Mouse (Mus musculus) forebrain, postnatal 0 days (tissue): Measurements from ENCODE around the gene Rora. TPM values are rescaled to one million over a fixed set of nuclear protein-coding genes. Genes with fewer than 3 reads are reported as not detected.

Experiments
- ATAC-seq: fragments of 200-750 bp; cut with Nextera tagmentation; 2 replicates; pipeline ENCODE4 v1.8.0; 2017; ENCODE audit warnings: mild to moderate bottlenecking, moderate library complexity
- DNase-seq: peaks from one replicate; pipeline ENCODE4 v3.0.0-alpha.2; 2015
- H3K27ac ChIP-seq: fragments of 300-500 bp; sonication (generic); 2 replicates; pipeline ENCODE4 v1.5.1; 2014; ENCODE audit warnings: low read depth, mild to moderate bottlenecking, antibody characterized with exemption, low read length, moderate library complexity, mixed read lengths
- H3K27me3 ChIP-seq: fragments of 300-500 bp; sonication (generic); 2 replicates; pipeline ENCODE4 v1.6.1; 2014; ENCODE audit warnings: mild to moderate bottlenecking, low read length, mixed read lengths; ENCODE audit not compliant: insufficient read depth
- H3K36me3 ChIP-seq: fragments of 300-500 bp; sonication (generic); 2 replicates; pipeline ENCODE4 v1.6.1; 2014; ENCODE audit warnings: mild to moderate bottlenecking, moderate library complexity; ENCODE audit not compliant: insufficient read depth
- H3K4me1 ChIP-seq: fragments of 300-500 bp; sonication (generic); 2 replicates; pipeline ENCODE4 v1.6.1; 2014; ENCODE audit warnings: antibody characterized with exemption; ENCODE audit not compliant: insufficient read depth
- H3K4me2 ChIP-seq: fragments of 300-500 bp; sonication (generic); 2 replicates; pipeline ENCODE4 v1.6.1; 2014; ENCODE audit warnings: low read depth, mild to moderate bottlenecking, moderate library complexity
- H3K4me3 ChIP-seq: fragments of 300-500 bp; sonication (generic); 2 replicates; pipeline ENCODE4 v1.5.1; 2014; ENCODE audit warnings: low read depth, low read length, mixed read lengths
- H3K9ac ChIP-seq: fragments of 300-500 bp; sonication (generic); 2 replicates; pipeline ENCODE4 v1.6.1; 2014; ENCODE audit warnings: mild to moderate bottlenecking
- H3K9me3 ChIP-seq: fragments of 300-500 bp; sonication (generic); 2 replicates; pipeline ENCODE4 v1.6.1; 2016; ENCODE audit warnings: low read length
- CTCF ChIP-seq: sonication (generic); IDR thresholded peaks from 2 replicates; pipeline ENCODE4 v1.5.1; 2016; ENCODE audit warnings: antibody characterized with exemption, control low read depth, low read depth
- WGBS: fragments of 180-500 bp; shearing (Covaris S2); extraction: QIAGEN DNeasy Blood & Tissue Kit; methylation state at CpG from one replicate; pipeline ENCODE4 v1.1.7; 2014; 5-methylcytosine and 5-hydroxymethylcytosine counted together
- polyA plus RNA-seq: library from polyadenylated mRNA; unstranded; fragments of >200 nt; fragmentation: Nextera tagmentation; extraction: Ambion mirVana; gene quantifications from 2 replicates; pipeline ENCODE4 v1.2.1, GENCODE M21; 2015
- total RNA-seq: library from RNA; depleted of rRNA; stranded (reverse); fragments of >200 nt; gene quantifications from 2 replicates; pipeline ENCODE4 v1.2.3, GENCODE M21; 2014

The Rora gene
- total and polyA plus RNA-seq, 2 experiments from 2014 or later: 9.8 to 23.9 TPM

GRCm38 (mm10) chr9:69272884-69273283 lies 619.3 kb downstream of the Rora start:
- H3K27ac ChIP-seq: no peak overlapping the region
- H3K36me3 ChIP-seq: no peaks in the 10 kb centered on the region
- 21% methylated on average over 9 of the region's 9 CpGs for WGBS
- no peak for TF ChIP-seq CTCF
- no peaks in the 10 kb centered on the region for H3K4me1 ChIP-seq
- H3K4me3 ChIP-seq: no peak overlapping the region
- DNase-seq (peak; percentile 35), ATAC-seq (peak; percentile 50; the same call in 1 of the 2 replicates)
- no peak overlapping the region for H3K4me2 ChIP-seq
- no peaks in the 10 kb centered on the region for H3K9me3 ChIP-seq
- 0 out of 2 replicates have a peak, but pooled peaks cover 5% of the 10 kb centered on the region for H3K27me3 ChIP-seq
- no peak overlapping the region for H3K9ac ChIP-seq

GRCm38 (mm10) chr9:69274766-69275485 lies 621.3 kb downstream of the Rora start:
- Histone ChIP-seq H3K4me1 (no peaks in the 10 kb centered on the region), H3K4me2 (no peak overlapping the region), H3K9ac (no peak overlapping the region), H3K4me3 (no peak overlapping the region), H3K9me3 (no peaks in the 10 kb centered on the region), H3K36me3 (no peaks in the 10 kb centered on the region), H3K27ac (no peak overlapping the region), H3K27me3 (0 out of 2 replicates have a peak, but pooled peaks cover 5% of the 10 kb centered on the region)
- WGBS: 59% methylated on average over 10 of the region's 10 CpGs
- no peak for ATAC-seq
- TF ChIP-seq CTCF: no peak
- no peak for DNase-seq

GRCm38 (mm10) chr9:69277256-69277655 lies 623.7 kb downstream of the Rora start:
- no peak overlapping the region for H3K4me2 ChIP-seq
- ATAC-seq: no peak
- TF ChIP-seq CTCF: no peak
- no peak overlapping the region for H3K27ac ChIP-seq
- no peak overlapping the region for H3K9ac ChIP-seq
- H3K36me3 ChIP-seq: no peaks in the 10 kb centered on the region
- 0 out of 2 replicates have a peak, but pooled peaks cover 4% of the 10 kb centered on the region for H3K27me3 ChIP-seq
- H3K4me1 ChIP-seq: no peaks in the 10 kb centered on the region
- DNase-seq: no peak
- no peak overlapping the region for H3K4me3 ChIP-seq
- WGBS: 19% methylated on average over 10 of the region's 10 CpGs
- H3K9me3 ChIP-seq: no peaks in the 10 kb centered on the region

GRCm38 (mm10) chr9:69285011-69285410 lies 631.4 kb downstream of the Rora start:
- no peak for ATAC-seq
- H3K4me1 ChIP-seq: no peaks in the 10 kb centered on the region
- WGBS: 89% methylated on average over 3 of the region's 3 CpGs
- no peak overlapping the region for H3K4me3 ChIP-seq
- no peak for DNase-seq
- no peaks in the 10 kb centered on the region for H3K9me3 ChIP-seq
- TF ChIP-seq CTCF: no peak
- peaks cover 6% of the 10 kb centered on the region; the same call in 1 of the 2 replicates for H3K27me3 ChIP-seq
- no peaks in the 10 kb centered on the region for H3K36me3 ChIP-seq
- no peak overlapping the region for H3K9ac ChIP-seq
- H3K4me2 ChIP-seq: no peak overlapping the region
- no peak overlapping the region for H3K27ac ChIP-seq

GRCm38 (mm10) chr9:69288113-69288512 lies 634.5 kb downstream of the Rora start:
- DNase-seq (no peak), ATAC-seq (no peak)
- Histone ChIP-seq H3K4me1 (no peaks in the 10 kb centered on the region; the same call in 1 of the 2 replicates), H3K36me3 (no peaks in the 10 kb centered on the region), H3K4me3 (no peak overlapping the region), H3K9ac (no peak overlapping the region), H3K27ac (no peak overlapping the region), H3K9me3 (no peaks in the 10 kb centered on the region), H3K4me2 (no peak overlapping the region), H3K27me3 (peaks cover 21% of the 10 kb centered on the region)
- 84% methylated on average over 1 of the region's 1 CpGs for WGBS
- TF ChIP-seq CTCF: no peak

GRCm38 (mm10) chr9:69288586-69288985 lies 635.0 kb downstream of the Rora start:
- no peak for ATAC-seq
- H3K9me3 ChIP-seq: no peaks in the 10 kb centered on the region
- H3K9ac ChIP-seq: no peak overlapping the region
- H3K4me2 ChIP-seq: no peak overlapping the region
- no peak for DNase-seq
- H3K27ac ChIP-seq: no peak overlapping the region
- no peaks in the 10 kb centered on the region for H3K36me3 ChIP-seq
- no peaks in the 10 kb centered on the region; the same call in 1 of the 2 replicates for H3K4me1 ChIP-seq
- peaks cover 21% of the 10 kb centered on the region for H3K27me3 ChIP-seq
- 49% methylated on average over 5 of the region's 5 CpGs for WGBS
- TF ChIP-seq CTCF: no peak
- no peak overlapping the region for H3K4me3 ChIP-seq
